Mouse (Mus musculus) 3134 (cell line): Measurements from ENCODE around the gene Cdk7.

Experiments used
- DNase-seq: peaks from one replicate; pipeline ENCODE4 v3.0.0-alpha.2; 2011; ENCODE audit warnings: low spot score; ENCODE audit not compliant: insufficient read length; ENCODE audit errors: extremely low read depth

Cdk7 gene

GRCm38 (mm10) chr13:100730861-100731176 lies at the start of gene Cdk7:
Gene Cdk7, minus strand, starts transcription at chr13:100730939.
- DNase-seq: peak; percentile 96

- DNase-seq: no peak
Measured at GRCm38 (mm10) chr13:100777491-100777890, 46.8 kb upstream of the Cdk7 start.

- DNase-seq: no peak
Measured at GRCm38 (mm10) chr13:100776710-100777109, 46.0 kb upstream of the Cdk7 start.

GRCm38 (mm10) chr13:100776056-100776419 lies 45.3 kb upstream of the Cdk7 start:
- DNase-seq: no peak

GRCm38 (mm10) chr13:100775252-100776055 lies 44.7 kb upstream of the Cdk7 start, which contains the start of gene Cenph:
Gene Cenph, minus strand, starts transcription at chr13:100775899.
- DNase-seq: peak; percentile 77

- no peak for DNase-seq
Measured at GRCm38 (mm10) chr13:100774704-100775103, 44.0 kb upstream of the Cdk7 start.

GRCm38 (mm10) chr13:100755329-100755728 lies 24.6 kb upstream of the Cdk7 start:
- DNase-seq: no peak

GRCm38 (mm10) chr13:100754186-100754585 lies 23.4 kb upstream of the Cdk7 start:
- DNase-seq: no peak

GRCm38 (mm10) chr13:100753011-100753410 lies 22.3 kb upstream of the Cdk7 start:
- DNase-seq: no peak

- no peak for DNase-seq
Measured at GRCm38 (mm10) chr13:100752529-100752928, 21.8 kb upstream of the Cdk7 start.

- DNase-seq: no peak
Measured at GRCm38 (mm10) chr13:100751402-100751801, 20.7 kb upstream of the Cdk7 start.

GRCm38 (mm10) chr13:100750799-100751198 lies 20.1 kb upstream of the Cdk7 start:
- no peak for DNase-seq

GRCm38 (mm10) chr13:100748638-100749037 lies 17.9 kb upstream of the Cdk7 start:
- no peak for DNase-seq

- no peak for DNase-seq
Measured at GRCm38 (mm10) chr13:100746090-100746489, 15.4 kb upstream of the Cdk7 start.

- DNase-seq: peak; percentile 91
Measured at GRCm38 (mm10) chr13:100744036-100744744, 13.5 kb upstream of the Cdk7 start, which contains the start of gene Mrps36. Gene Mrps36, minus strand, starts transcription at chr13:100744659.

- no peak for DNase-seq
Measured at GRCm38 (mm10) chr13:100743346-100744035, 12.8 kb upstream of the Cdk7 start.

- DNase-seq: no peak
Measured at GRCm38 (mm10) chr13:100742831-100743230, 12.1 kb upstream of the Cdk7 start.

- DNase-seq: no peak
Measured at GRCm38 (mm10) chr13:100732756-100733155, 2.0 kb upstream of the Cdk7 start.

GRCm38 (mm10) chr13:100731462-100732046 lies 815 bp upstream of the Cdk7 start:
- peak; percentile 18 for DNase-seq

- peak; percentile 8 for DNase-seq
Measured at GRCm38 (mm10) chr13:100730153-100730860, 432 bp downstream of the Cdk7 start.
